Mouse (Mus musculus) liver, embryonic 15.5 days (tissue): ENCODE measurements around the gene Bbs9. TPM values are rescaled to one million over a fixed set of nuclear protein-coding genes. Genes with fewer than 3 reads are reported as not detected.

ENCODE experiments used
- ATAC-seq: fragments of 200-750 bp; cut with Nextera tagmentation; 2 replicates; pipeline ENCODE4 v1.8.0; 2017; ENCODE audit warnings: moderate number of reproducible peaks, mild to moderate bottlenecking, moderate library complexity; ENCODE audit not compliant: insufficient read depth
- H3K27ac ChIP-seq: fragments of 300-500 bp; sonication (generic); replicated peaks from 2 replicates; pipeline ENCODE4 v1.5.1; 2015; ENCODE audit warnings: mild to moderate bottlenecking, inconsistent platforms
- H3K27me3 ChIP-seq: fragments of 300-500 bp; sonication (generic); 2 replicates; pipeline ENCODE4 v1.6.1; 2015; ENCODE audit warnings: mild to moderate bottlenecking, inconsistent platforms
- H3K36me3 ChIP-seq: fragments of 300-500 bp; sonication (generic); replicated peaks from 2 replicates; pipeline ENCODE4 v1.6.1; 2015; ENCODE audit warnings: moderate library complexity, mild to moderate bottlenecking, inconsistent platforms
- H3K4me1 ChIP-seq: fragments of 300-500 bp; sonication (generic); replicated peaks from 2 replicates; pipeline ENCODE4 v1.6.1; 2015; ENCODE audit warnings: inconsistent platforms
- H3K4me2 ChIP-seq: fragments of 300-500 bp; sonication (generic); 2 replicates; pipeline ENCODE4 v1.6.1; 2015; ENCODE audit warnings: moderate library complexity, mild to moderate bottlenecking, inconsistent platforms
- H3K4me3 ChIP-seq: fragments of 300-500 bp; sonication (generic); replicated peaks from 2 replicates; pipeline ENCODE4 v1.5.1; 2015; ENCODE audit warnings: mild to moderate bottlenecking, inconsistent platforms
- H3K9ac ChIP-seq: fragments of 300-500 bp; sonication (generic); 2 replicates; pipeline ENCODE4 v1.6.1; 2015; ENCODE audit warnings: moderate library complexity, mild to moderate bottlenecking, inconsistent platforms
- H3K9me3 ChIP-seq: fragments of 300-500 bp; sonication (generic); replicated peaks from 2 replicates; pipeline ENCODE4 v1.6.1; 2016; ENCODE audit warnings: inconsistent platforms
- WGBS: fragments of 180-500 bp; shearing (Covaris S2); methylation state at CpG from one replicate; pipeline ENCODE4 v1.1.7; 2015; ENCODE audit warnings: mixed read lengths; ENCODE audit not compliant: insufficient replicate concordance; 5-methylcytosine and 5-hydroxymethylcytosine counted together
- polyA plus RNA-seq: library from polyadenylated mRNA; unstranded; fragments of >200 nt; fragmentation: Nextera tagmentation; extraction: Ambion mirVana; gene quantifications from 2 replicates; pipeline ENCODE4 v1.2.1, GENCODE M21; 2015

The Bbs9 gene
- polyA plus RNA-seq, 1 experiment from 2014 or later, result 2.3 TPM

DNA sequence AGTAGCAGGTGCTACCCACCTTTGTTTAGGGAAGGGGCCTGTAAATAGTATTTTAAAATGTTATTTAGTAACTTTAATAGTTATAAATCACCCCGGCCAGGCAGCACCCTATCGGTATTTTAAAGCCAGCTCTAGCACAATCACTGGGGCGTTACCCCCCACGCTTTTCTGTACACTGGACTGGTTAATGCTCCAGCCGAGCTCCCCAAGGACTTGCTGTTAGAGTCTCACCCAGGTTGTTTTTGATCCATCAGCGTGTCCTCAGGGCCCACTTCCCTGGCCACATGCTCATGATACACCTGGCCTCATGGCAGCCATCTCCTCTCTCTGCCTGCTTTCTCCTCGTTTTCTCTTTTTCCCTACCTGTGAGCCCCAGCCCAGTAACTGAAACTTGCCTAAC lies 301.9 kb downstream of the Bbs9 start:
- Histone ChIP-seq H3K9me3 (no peaks in the 10 kb centered on the region), H3K4me2 (no peak overlapping the region), H3K36me3 (no peaks in the 10 kb centered on the region), H3K27me3 (no peaks in the 10 kb centered on the region), H3K27ac (no peak overlapping the region), H3K4me3 (no peak overlapping the region), H3K4me1 (no peaks in the 10 kb centered on the region), H3K9ac (no peak overlapping the region)
- 79% methylated on average over 7 of the region's 7 CpGs for WGBS
- ATAC-seq, result no peak

GRCm38 (mm10) chr9:22779631-22780030 lies 304.1 kb downstream of the Bbs9 start:
- 58% methylated on average over 6 of the region's 6 CpGs for WGBS
- Histone ChIP-seq H3K27ac (no peak overlapping the region), H3K9ac (no peak overlapping the region), H3K9me3 (no peaks in the 10 kb centered on the region), H3K4me2 (no peak overlapping the region), H3K4me3 (no peak overlapping the region), H3K4me1 (no peaks in the 10 kb centered on the region), H3K36me3 (no peaks in the 10 kb centered on the region), H3K27me3 (no peaks in the 10 kb centered on the region)
- no peak for ATAC-seq

GRCm38 (mm10) chr9:22786006-22786405 lies 310.5 kb downstream of the Bbs9 start:
- no peaks in the 10 kb centered on the region; the same call in 1 of the 2 replicates for H3K4me1 ChIP-seq
- no peak for ATAC-seq
- no peak overlapping the region for H3K27ac ChIP-seq
- H3K4me2 ChIP-seq, result no peak overlapping the region
- no peak overlapping the region for H3K9ac ChIP-seq
- no peak overlapping the region for H3K4me3 ChIP-seq
- 81% methylated on average over 4 of the region's 4 CpGs for WGBS
- H3K27me3 ChIP-seq, result no peaks in the 10 kb centered on the region
- no peaks in the 10 kb centered on the region for H3K9me3 ChIP-seq
- H3K36me3 ChIP-seq, result no peaks in the 10 kb centered on the region

DNA sequence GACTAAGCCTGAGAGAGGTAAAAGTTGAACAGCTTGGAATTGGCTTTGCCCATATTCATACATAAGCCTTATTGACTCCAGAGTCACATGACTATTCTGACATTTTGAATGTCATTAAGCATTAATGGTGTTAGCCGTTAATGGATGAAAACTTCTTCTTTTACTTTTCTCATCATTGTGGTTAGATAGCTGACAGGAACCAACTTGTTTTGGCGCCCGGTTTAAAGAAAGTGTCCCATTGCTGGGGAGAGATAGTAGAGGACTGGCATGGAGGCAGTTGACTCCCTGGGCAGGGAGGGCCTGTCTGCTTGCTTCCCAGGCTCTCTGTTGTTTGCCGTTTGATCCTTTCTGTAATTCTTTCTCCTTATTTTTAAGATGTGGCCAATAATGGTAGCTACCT lies 312.9 kb downstream of the Bbs9 start:
- H3K27ac ChIP-seq, result no peak overlapping the region
- H3K4me2 ChIP-seq, result no peak overlapping the region
- no peaks in the 10 kb centered on the region for H3K9me3 ChIP-seq
- no peaks in the 10 kb centered on the region for H3K27me3 ChIP-seq
- H3K36me3 ChIP-seq, result no peaks in the 10 kb centered on the region
- no peak for ATAC-seq
- no peaks in the 10 kb centered on the region; the same call in 1 of the 2 replicates for H3K4me1 ChIP-seq
- H3K9ac ChIP-seq, result no peak overlapping the region
- no peak overlapping the region for H3K4me3 ChIP-seq
- 49% methylated on average over 4 of the region's 4 CpGs for WGBS

DNA sequence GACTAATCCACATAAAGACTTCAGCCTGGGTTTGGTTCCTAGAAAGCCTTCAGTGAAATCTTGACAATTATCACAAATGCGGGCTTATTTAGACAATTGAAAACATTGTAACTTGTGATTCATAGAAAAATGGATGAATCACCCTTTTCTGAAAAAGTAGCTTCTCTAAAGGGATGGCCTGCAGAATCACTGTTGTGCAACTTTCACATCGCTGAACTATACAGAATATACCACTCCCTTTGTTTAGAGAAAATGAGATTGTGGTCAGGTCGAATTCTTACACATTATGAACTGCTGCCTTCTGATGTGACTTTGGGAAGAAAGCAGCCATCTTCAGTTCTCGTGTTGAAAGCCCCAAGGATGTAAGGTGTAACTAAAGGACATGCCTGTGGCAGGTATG lies 313.3 kb downstream of the Bbs9 start:
- no peak overlapping the region for H3K4me2 ChIP-seq
- H3K9me3 ChIP-seq, result no peaks in the 10 kb centered on the region
- H3K4me3 ChIP-seq, result no peak overlapping the region
- H3K9ac ChIP-seq, result no peak overlapping the region
- no peaks in the 10 kb centered on the region for H3K36me3 ChIP-seq
- no peak for ATAC-seq
- H3K27ac ChIP-seq, result no peak overlapping the region
- WGBS, result 65% methylated on average over 4 of the region's 4 CpGs
- no peaks in the 10 kb centered on the region for H3K27me3 ChIP-seq
- no peaks in the 10 kb centered on the region; the same call in 1 of the 2 replicates for H3K4me1 ChIP-seq

GRCm38 (mm10) chr9:22789380-22790168 lies 314.1 kb downstream of the Bbs9 start:
- ATAC-seq, result no peak
- no peaks in the 10 kb centered on the region for H3K27me3 ChIP-seq
- no peak overlapping the region for H3K4me3 ChIP-seq
- H3K27ac ChIP-seq, result no peak overlapping the region
- H3K36me3 ChIP-seq, result no peaks in the 10 kb centered on the region
- no peaks in the 10 kb centered on the region for H3K9me3 ChIP-seq
- H3K4me1 ChIP-seq, result no peaks in the 10 kb centered on the region; the same call in 1 of the 2 replicates
- WGBS, result 77% methylated on average over 9 of the region's 9 CpGs
- H3K4me2 ChIP-seq, result no peak overlapping the region
- H3K9ac ChIP-seq, result no peak overlapping the region

- H3K36me3 ChIP-seq, result no peaks in the 10 kb centered on the region
- H3K9me3 ChIP-seq, result no peaks in the 10 kb centered on the region
- H3K4me3 ChIP-seq, result no peak overlapping the region
- H3K27ac ChIP-seq, result no peak overlapping the region
- no peak overlapping the region for H3K4me2 ChIP-seq
- no peaks in the 10 kb centered on the region for H3K27me3 ChIP-seq
- H3K4me1 ChIP-seq, result no peaks in the 10 kb centered on the region
- no peak for ATAC-seq
- no peak overlapping the region for H3K9ac ChIP-seq
- 42% methylated on average over 5 of the region's 5 CpGs for WGBS
Observed at GRCm38 (mm10) chr9:22791208-22791607, 315.7 kb downstream of the Bbs9 start.

DNA sequence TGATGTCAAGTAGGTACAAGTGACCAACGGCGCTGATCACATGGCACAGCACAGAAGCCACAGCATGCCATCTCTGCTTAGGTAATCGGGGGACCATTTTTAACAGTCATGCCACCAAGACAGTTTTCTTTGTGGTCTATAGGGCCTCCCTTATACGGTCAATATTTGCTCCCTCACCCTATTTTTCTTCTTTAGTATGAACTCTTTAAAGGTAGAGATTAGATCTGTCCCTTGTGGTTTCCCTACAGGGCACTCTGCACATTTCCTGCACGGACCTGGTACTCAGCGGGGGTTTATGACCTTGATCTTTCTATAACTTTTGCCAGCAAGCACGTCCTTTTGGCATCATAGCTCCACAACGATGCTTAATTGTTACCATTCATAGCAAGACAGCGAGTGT lies 316.2 kb downstream of the Bbs9 start:
- Histone ChIP-seq H3K27me3 (no peaks in the 10 kb centered on the region), H3K9ac (no peak overlapping the region), H3K9me3 (no peaks in the 10 kb centered on the region), H3K4me2 (no peak overlapping the region), H3K4me3 (no peak overlapping the region), H3K27ac (no peak overlapping the region), H3K36me3 (no peaks in the 10 kb centered on the region), H3K4me1 (no peaks in the 10 kb centered on the region)
- WGBS, result 41% methylated on average over 9 of the region's 9 CpGs
- no peak for ATAC-seq

GRCm38 (mm10) chr9:22793698-22794097 lies 318.2 kb downstream of the Bbs9 start:
- H3K4me1 ChIP-seq, result no peaks in the 10 kb centered on the region
- no peaks in the 10 kb centered on the region for H3K27me3 ChIP-seq
- H3K4me2 ChIP-seq, result no peak overlapping the region
- 18% methylated on average over 7 of the region's 7 CpGs for WGBS
- H3K9ac ChIP-seq, result no peak overlapping the region
- H3K4me3 ChIP-seq, result no peak overlapping the region
- H3K36me3 ChIP-seq, result no peaks in the 10 kb centered on the region
- no peak overlapping the region for H3K27ac ChIP-seq
- no peaks in the 10 kb centered on the region for H3K9me3 ChIP-seq
- ATAC-seq, result no peak

DNA sequence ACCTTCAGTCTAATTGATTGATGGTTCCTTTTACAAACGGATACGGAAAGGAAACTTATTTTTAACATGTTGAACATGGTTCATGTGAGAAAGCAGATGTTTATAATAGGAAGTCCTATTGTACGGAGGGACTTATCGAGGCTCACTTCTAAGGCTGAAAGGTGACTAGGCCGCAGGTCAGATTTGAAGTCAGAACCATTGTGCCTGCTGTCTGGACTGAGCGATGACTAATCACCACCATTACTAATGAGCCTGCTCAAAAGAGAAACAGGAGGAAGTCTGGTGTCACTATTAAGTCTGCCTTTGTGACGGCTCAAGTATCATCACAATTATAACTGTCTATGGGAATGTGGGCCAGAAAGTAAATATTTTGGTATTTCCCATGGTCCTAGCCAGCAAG lies 325.2 kb downstream of the Bbs9 start:
- Histone ChIP-seq H3K27me3 (no peaks in the 10 kb centered on the region), H3K9me3 (no peaks in the 10 kb centered on the region), H3K36me3 (no peaks in the 10 kb centered on the region), H3K9ac (no peak overlapping the region), H3K4me1 (peaks cover 15% of the 10 kb centered on the region), H3K4me3 (no peak overlapping the region), H3K4me2 (no peak overlapping the region), H3K27ac (no peak overlapping the region)
- 55% methylated on average over 7 of the region's 7 CpGs for WGBS
- no peak for ATAC-seq

DNA sequence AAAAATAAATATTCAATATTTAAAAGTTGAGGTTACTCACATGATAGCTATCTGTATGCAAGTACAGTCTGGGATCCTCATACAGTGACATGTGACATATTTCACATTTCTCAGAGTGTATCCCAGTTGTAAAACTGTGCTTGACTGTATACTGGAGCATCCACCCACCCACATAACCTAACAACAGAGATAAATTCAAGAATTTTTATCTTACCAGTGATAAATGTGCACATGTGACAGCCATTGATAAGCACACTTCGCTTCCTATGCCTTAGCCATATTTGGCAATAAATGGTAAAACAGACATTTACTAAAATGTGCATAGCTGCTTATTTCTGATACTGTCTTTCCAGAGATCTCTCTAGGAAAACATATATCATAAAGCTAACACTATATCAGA lies 330.5 kb downstream of the Bbs9 start:
- Histone ChIP-seq H3K27me3 (no peaks in the 10 kb centered on the region), H3K9me3 (no peaks in the 10 kb centered on the region), H3K4me1 (peaks cover 57% of the 10 kb centered on the region), H3K4me3 (no peak overlapping the region), H3K4me2 (peak overlapping the region; percentile 25; the same call in 1 of the 2 replicates), H3K9ac (no peak overlapping the region), H3K36me3 (no peaks in the 10 kb centered on the region), H3K27ac (peak overlapping the region; percentile 65)
- WGBS, result 20% methylated on average over 1 of the region's 1 CpGs
- ATAC-seq, result peak; percentile 82

DNA sequence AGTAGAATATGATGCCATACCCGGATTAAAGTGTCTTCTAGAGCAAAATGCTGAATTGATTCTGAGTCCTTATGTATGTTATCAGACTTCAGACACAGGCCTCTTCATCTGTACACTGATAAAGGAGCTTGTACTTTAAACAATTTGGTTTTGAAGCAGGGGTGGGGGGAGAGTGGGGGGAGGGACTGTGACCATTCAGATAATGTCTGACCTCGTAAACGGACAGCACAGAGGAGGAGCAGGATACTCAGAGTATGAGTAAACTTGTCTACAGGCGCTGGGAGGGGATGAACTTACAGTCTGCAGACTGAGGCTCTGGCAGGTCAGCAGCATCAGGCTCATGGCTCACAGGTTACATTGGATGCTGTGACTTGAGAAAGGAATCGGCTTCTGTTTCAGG lies 331.0 kb downstream of the Bbs9 start:
- H3K4me3 ChIP-seq, result no peak overlapping the region
- peak; percentile 72 for ATAC-seq
- H3K9ac ChIP-seq, result no peak overlapping the region
- H3K27me3 ChIP-seq, result no peaks in the 10 kb centered on the region
- H3K4me2 ChIP-seq, result peak overlapping the region; percentile 33
- H3K27ac ChIP-seq, result peak overlapping the region; percentile 69
- no peaks in the 10 kb centered on the region for H3K9me3 ChIP-seq
- H3K36me3 ChIP-seq, result no peaks in the 10 kb centered on the region
- peaks cover 62% of the 10 kb centered on the region for H3K4me1 ChIP-seq
- 16% methylated on average over 5 of the region's 5 CpGs for WGBS
